Mouse (Mus musculus) adrenal gland, postnatal 10 days (tissue): Measurements from ENCODE around the gene Mtx1. TPM values are rescaled to one million over a fixed set of nuclear protein-coding genes. Genes with fewer than 3 reads are reported as not detected.

Experiments used
- DNase-seq: peaks from one replicate; pipeline ENCODE4 v3.0.0; 2021; ENCODE audit warnings: mixed read lengths
- total RNA-seq, 2 experiments: library from RNA; stranded (reverse); gene quantifications; 2 replicates each; pipeline ENCODE4 v1.2.3; 2021

Mtx1 gene
- total RNA-seq, 2 experiments from 2014 or later = 176 to 198 TPM

GRCm38 (mm10) chr3:89213803-89214530 is 12.9 kb downstream of the Mtx1 start:
- peak; percentile 95 for DNase-seq

- peak; percentile 47 for DNase-seq
These were observed 16.2 kb downstream of the Mtx1 start for GRCm38 (mm10) chr3:89210731-89211130.

- DNase-seq = no peak
These were observed 16.7 kb downstream of the Mtx1 start for GRCm38 (mm10) chr3:89210162-89210561.

GRCm38 (mm10) chr3:89209731-89210130 is 17.2 kb downstream of the Mtx1 start:
- no peak for DNase-seq

- no peak for DNase-seq
These were observed 18.2 kb downstream of the Mtx1 start for GRCm38 (mm10) chr3:89208736-89209135.

GRCm38 (mm10) chr3:89208075-89208657 is 18.7 kb downstream of the Mtx1 start:
- DNase-seq = no peak

GRCm38 (mm10) chr3:89206695-89207094 is 20.2 kb downstream of the Mtx1 start:
- no peak for DNase-seq

- no peak for DNase-seq
These were observed 20.8 kb downstream of the Mtx1 start for GRCm38 (mm10) chr3:89206079-89206478.

- no peak for DNase-seq
These were observed 23.8 kb downstream of the Mtx1 start for GRCm38 (mm10) chr3:89203142-89203514.

GRCm38 (mm10) chr3:89202253-89203141 is 24.4 kb downstream of the Mtx1 start, which contains the start of gene Gba:
Gene Gba, plus strand, starts transcription at chr3:89202928.
- DNase-seq = peak; percentile 90

GRCm38 (mm10) chr3:89199839-89200238 is 27.0 kb downstream of the Mtx1 start:
- no peak for DNase-seq

- DNase-seq = peak; percentile 94
These were observed 30.7 kb downstream of the Mtx1 start for GRCm38 (mm10) chr3:89195979-89196877.

- DNase-seq = no peak
These were observed 33.0 kb downstream of the Mtx1 start for GRCm38 (mm10) chr3:89193853-89194252.

- no peak for DNase-seq
These were observed 33.5 kb downstream of the Mtx1 start for GRCm38 (mm10) chr3:89193351-89193750.

- no peak for DNase-seq
These were observed 36.5 kb downstream of the Mtx1 start for GRCm38 (mm10) chr3:89190436-89190835.

- no peak for DNase-seq
These were observed 38.4 kb downstream of the Mtx1 start for GRCm38 (mm10) chr3:89188478-89188875.

GRCm38 (mm10) chr3:89187690-89188477 is 39.0 kb downstream of the Mtx1 start:
- no peak for DNase-seq

- no peak for DNase-seq
These were observed 39.7 kb downstream of the Mtx1 start for GRCm38 (mm10) chr3:89187197-89187596.

GRCm38 (mm10) chr3:89183959-89184315 is 43.0 kb downstream of the Mtx1 start:
- DNase-seq = no peak

GRCm38 (mm10) chr3:89183058-89183958 is 43.6 kb downstream of the Mtx1 start, which contains the start of gene Fam189b:
Gene Fam189b, plus strand, starts transcription at chr3:89183143.
- peak; percentile 90 for DNase-seq
